Mouse (Mus musculus) kidney, adult 9 months (tissue): ENCODE data around the gene Ptgir.

Source experiments
- DNase-seq: peaks from one replicate; pipeline ENCODE4 v3.0.0; 2022

The Ptgir gene

GRCm38 (mm10) chr7:16918014-16918413 lies 11.7 kb downstream of the Ptgir start:
- no peak for DNase-seq

GRCm38 (mm10) chr7:16918670-16919069 lies 12.4 kb downstream of the Ptgir start:
- no peak for DNase-seq

GRCm38 (mm10) chr7:16919395-16920149 lies 13.3 kb downstream of the Ptgir start:
- no peak for DNase-seq

GRCm38 (mm10) chr7:16920150-16920579 lies 13.9 kb downstream of the Ptgir start:
- DNase-seq = no peak

- DNase-seq = peak; percentile 41
Measured at GRCm38 (mm10) chr7:16920818-16921791, 14.8 kb downstream of the Ptgir start.

GRCm38 (mm10) chr7:16921881-16922335 lies 15.6 kb downstream of the Ptgir start:
- peak; percentile 70 for DNase-seq

- DNase-seq = peak; percentile 63
Measured at GRCm38 (mm10) chr7:16922360-16922973, 16.2 kb downstream of the Ptgir start.

- peak; percentile 49 for DNase-seq
Measured at GRCm38 (mm10) chr7:16923283-16924036, 17.2 kb downstream of the Ptgir start.

- DNase-seq = peak; percentile 100
Measured at GRCm38 (mm10) chr7:16924037-16924834, 17.9 kb downstream of the Ptgir start, which contains the start of gene Calm3. Gene Calm3, minus strand, starts transcription at chr7:16924114.

GRCm38 (mm10) chr7:16928341-16928740 lies 22.1 kb downstream of the Ptgir start:
- no peak for DNase-seq

- DNase-seq = peak; percentile 78
Measured at GRCm38 (mm10) chr7:16930850-16931249, 24.6 kb downstream of the Ptgir start.

- peak; percentile 89 for DNase-seq
Measured at GRCm38 (mm10) chr7:16931968-16932627, 25.8 kb downstream of the Ptgir start.

GRCm38 (mm10) chr7:16932704-16933577 lies 26.7 kb downstream of the Ptgir start:
- DNase-seq = peak; percentile 52

- no peak for DNase-seq
Measured at GRCm38 (mm10) chr7:16937312-16937711, 31.0 kb downstream of the Ptgir start.

GRCm38 (mm10) chr7:16938117-16938791 lies 32.0 kb downstream of the Ptgir start:
- DNase-seq = no peak

- DNase-seq = no peak
Measured at GRCm38 (mm10) chr7:16940292-16940691, 34.0 kb downstream of the Ptgir start.

- DNase-seq = no peak
Measured at GRCm38 (mm10) chr7:16942861-16943260, 36.6 kb downstream of the Ptgir start.

- DNase-seq = peak; percentile 68
Measured at GRCm38 (mm10) chr7:16944061-16944807, 37.9 kb downstream of the Ptgir start, which contains the start of gene Pnmal2. Gene Pnmal2, plus strand, starts transcription at chr7:16944682.
